Mouse (Mus musculus): Measurements from ENCODE around the gene Kmt2d.

DNA sequence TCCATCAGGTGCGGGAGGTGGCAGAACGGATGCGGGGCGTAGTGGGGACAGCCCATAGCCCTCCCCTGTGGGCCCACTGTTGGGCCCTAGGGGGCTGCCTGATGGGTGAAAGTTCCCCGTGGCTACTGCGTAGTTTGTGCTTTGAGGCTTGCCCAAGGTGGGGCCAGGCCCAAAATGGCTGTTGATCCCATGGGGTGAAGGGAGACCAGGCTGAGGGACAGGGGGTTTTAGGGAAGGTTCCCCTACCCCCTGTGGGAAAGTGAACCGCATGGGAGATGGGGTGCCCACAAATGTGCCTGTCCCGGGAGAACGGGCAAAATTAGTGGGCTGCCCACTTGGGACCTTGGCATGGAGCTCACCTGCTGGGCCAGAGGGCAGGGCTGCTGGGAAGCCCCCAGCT, 18.9 kb downstream of the Kmt2d start:
- TF ChIP-seq CTCF (conservative IDR thresholded peaks at IDR 0.05; ENCODE audit: low read length), result no peak
- no peak for TF ChIP-seq POU5F1 (IDR thresholded peaks at IDR 0.05; ENCODE audit: borderline replicate concordance, low read length)
